Mouse (Mus musculus) cerebellum, postnatal 4 days (tissue): Measurements from ENCODE around the gene Prpf18.
"Not testable (repeated sequence)": the region's sequence is repeated elsewhere in the genome, so short reads cannot be mapped to it uniquely, and the experiment has no call there.

ENCODE experiments used
- DNase-seq, 2 experiments: peaks; one replicate each; pipeline ENCODE4 v3.0.0; 2022; ENCODE audit warnings: low spot score in 2 of 2, mixed read lengths in 1 of 2

The Prpf18 gene

GRCm38 (mm10) chr2:4651500-4652285 is at the start of gene Prpf18:
Gene Prpf18 (minus strand): TSS chr2:4652113.
- peak; percentile 72 to 86 for DNase-seq

DNA sequence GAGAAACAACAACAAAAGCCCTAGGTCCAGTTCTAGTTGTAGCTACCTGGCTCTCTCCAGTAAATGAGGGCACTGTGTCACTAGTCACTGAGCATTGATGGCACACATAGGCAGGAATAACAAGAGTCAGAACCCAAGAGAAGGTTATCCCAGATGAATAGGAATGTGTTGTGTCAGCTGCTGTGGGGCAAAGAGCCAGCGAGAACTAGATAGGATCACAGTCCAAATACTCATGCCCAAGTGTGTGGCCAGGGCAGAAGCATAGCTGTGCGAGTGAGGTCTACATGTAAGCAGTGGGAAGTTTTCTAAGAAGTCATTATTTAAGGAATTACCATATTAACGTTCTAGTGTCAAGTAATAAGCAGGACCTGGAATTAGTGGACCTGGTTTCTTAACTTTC is 28.0 kb upstream of the Prpf18 start:
- DNase-seq, result no peak

DNA sequence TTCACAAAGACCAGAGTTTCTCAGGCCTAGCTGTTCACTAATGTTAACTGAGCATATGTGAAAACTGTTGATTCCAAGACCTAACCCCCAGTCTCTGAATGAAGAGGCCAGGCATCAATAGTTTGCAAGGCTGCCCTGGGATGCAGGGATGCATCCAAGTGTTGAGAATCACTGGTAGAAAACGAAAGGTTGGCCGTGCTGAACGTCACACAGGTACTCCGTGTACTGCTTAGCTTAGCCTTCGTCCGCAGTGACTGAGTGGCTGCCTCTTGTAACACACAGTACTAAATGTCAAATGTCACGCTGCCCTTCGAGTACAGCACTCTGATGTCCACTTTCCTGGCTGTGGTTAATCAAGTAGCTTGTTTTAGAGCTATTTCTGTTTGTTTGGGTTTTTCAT is 19.7 kb upstream of the Prpf18 start:
- no peak for DNase-seq

DNA sequence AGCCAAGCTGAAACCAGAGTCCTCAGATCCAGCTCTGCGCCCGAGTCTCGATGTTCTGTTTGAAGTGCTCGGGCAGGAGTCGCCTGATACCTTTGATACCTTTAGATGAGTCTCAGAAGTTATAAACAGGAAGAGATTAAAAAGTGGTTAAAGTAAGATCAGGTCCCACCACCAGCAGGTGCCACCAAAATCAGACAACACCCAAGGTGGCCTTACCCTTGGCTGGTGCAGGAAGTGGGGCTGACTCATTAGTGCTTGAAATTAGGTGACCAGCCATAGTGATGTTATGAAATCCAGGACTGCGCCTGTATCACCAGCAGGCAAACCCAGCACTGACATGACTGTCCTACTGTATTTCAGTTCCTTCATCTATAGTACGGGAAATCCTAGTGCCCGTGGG is 17.8 kb upstream of the Prpf18 start:
- no peak for DNase-seq

DNA sequence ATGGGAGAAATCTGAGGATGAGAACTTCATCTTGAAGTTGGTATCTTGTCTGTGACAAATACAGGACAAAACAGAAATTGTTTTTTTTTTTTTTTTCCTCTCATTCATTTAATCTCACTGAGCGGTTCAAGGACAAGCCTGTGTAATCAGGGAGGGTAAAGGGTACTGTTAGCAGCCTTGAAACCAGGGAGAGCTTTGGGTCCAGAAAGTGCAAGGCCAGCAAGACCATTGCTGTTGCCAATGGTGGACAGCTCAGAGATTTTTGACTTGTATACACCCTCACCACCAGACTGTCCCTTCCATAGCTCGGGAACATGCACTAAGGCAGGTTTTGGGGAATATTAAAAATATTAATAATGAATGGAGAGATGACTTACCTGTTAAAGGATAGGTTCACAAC is 16.7 kb upstream of the Prpf18 start:
- no peak for DNase-seq

GRCm38 (mm10) chr2:4660677-4661076 is 8.8 kb upstream of the Prpf18 start:
- DNase-seq, result no peak

DNA sequence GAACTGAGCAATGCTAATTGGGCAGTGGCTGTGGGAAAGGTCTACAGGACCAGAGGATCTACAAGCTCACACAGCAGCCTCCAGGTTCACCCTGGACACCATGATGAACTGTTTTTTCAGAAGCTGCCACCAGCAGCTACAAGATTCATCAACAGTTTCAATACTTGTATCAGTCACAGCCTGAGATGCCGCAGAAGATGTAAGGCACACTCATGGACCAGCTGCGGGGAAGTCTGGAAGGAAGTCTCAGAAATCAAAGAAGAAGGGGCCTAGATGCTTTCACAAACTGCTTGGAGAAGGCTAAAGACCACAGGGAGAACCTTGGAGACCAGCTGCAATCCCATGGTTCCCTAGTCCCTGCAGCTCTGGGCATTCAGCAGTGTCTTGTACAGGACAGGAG is 2.3 kb downstream of the Prpf18 start:
- DNase-seq, result no peak

GRCm38 (mm10) chr2:4648094-4648493 is 3.8 kb downstream of the Prpf18 start:
- no peak for DNase-seq

- DNase-seq, result no peak
Measured at GRCm38 (mm10) chr2:4645066-4645465, 6.8 kb downstream of the Prpf18 start.

GRCm38 (mm10) chr2:4638189-4638588 is 13.7 kb downstream of the Prpf18 start:
- DNase-seq, result no peak

- DNase-seq, result no peak
Measured at GRCm38 (mm10) chr2:4636656-4637055, 15.3 kb downstream of the Prpf18 start.

- no peak for DNase-seq
Measured at GRCm38 (mm10) chr2:4635804-4636203, 16.1 kb downstream of the Prpf18 start.

DNA sequence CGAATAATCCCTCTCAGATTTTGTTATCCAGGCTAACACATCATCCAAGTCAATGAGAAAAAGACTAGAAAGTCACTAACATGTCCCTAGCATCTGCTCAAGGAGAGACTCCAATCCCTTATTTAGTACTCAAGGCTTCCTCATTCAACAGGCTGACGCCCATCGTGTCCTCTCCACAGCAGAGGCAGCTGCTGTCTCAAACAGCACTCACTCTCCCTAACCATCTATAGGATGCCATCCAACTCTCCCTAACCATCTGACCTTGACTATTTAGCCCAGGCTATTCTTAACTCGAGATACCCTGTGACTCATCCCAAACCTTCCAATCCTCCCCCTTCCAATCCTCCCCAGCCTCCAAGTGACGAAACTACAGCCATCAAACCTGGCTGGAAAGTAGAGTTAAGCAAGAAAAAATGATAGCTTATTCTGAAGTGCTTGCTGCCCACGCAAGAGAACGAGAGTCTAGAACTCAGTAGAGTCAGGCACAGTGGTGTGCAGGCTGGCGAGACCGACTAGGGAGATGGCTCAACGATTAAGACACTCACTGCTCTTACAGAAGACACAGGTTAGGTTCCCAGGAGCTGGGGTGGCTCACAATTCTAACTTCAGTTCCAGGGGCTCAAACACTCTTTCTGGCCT is 21.6 kb downstream of the Prpf18 start:
- no peak for DNase-seq

- no peak for DNase-seq
Measured at GRCm38 (mm10) chr2:4629470-4629869, 22.4 kb downstream of the Prpf18 start.

DNA sequence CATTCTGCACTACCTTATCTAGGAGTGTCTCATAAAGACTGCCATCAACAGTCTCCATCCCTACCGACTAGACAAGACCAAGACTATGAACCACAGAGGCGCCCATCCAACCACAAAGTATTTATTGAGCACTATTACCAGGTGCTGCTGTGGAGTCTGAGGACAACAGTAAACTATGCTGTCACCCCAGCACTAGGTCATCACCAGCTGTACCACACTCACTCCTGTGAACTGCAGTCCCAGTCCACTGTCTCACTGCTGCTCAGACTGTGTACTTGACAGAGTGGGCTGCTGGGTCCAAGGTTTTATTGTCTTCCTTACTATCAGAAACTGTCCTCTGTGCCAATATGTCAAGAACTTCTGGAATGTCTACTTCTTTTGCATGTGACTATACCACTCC is 23.0 kb downstream of the Prpf18 start:
- no peak for DNase-seq

DNA sequence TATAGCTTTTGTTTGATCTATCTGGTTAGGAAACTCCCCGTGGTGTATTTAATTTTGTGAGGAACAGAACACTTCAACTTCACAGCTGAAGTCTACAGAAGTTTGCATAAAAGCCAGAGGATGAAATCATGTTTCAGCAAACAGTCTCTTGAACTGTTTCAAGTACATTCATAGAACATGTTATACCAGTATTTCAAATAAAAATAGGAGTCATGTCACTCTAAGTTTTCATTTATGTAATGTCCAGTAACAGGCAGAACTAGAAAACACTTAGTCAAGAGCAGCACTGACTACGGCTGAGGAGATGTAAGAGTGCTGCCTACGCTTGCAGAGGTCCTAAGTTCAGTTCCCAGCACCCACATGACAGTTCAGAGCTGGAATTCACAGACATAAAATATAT is 25.0 kb downstream of the Prpf18 start:
- no peak for DNase-seq

DNA sequence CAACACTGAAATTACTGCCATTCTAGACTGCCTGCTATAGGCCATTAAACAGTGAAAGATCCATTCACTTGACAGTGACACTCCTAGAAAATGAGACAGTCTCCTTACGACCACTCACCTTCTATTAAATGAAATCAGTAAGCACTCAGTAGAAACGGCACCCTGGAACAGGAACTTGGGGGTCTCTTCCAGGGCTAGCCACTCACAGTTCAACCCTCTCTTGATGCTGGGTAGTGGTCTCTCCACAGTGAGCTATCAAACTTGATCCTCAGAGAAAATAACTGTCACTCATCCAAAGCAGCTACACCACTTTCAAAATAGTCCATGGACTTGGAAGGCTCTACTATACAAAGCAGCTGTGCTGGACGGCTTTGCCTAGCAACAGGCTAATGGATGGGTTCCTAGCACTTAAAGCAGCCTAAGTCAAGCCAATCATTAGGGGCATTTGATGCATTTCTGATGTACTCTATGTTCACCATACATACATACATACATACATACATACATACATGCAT is 30.4 kb downstream of the Prpf18 start:
- no peak for DNase-seq

DNA sequence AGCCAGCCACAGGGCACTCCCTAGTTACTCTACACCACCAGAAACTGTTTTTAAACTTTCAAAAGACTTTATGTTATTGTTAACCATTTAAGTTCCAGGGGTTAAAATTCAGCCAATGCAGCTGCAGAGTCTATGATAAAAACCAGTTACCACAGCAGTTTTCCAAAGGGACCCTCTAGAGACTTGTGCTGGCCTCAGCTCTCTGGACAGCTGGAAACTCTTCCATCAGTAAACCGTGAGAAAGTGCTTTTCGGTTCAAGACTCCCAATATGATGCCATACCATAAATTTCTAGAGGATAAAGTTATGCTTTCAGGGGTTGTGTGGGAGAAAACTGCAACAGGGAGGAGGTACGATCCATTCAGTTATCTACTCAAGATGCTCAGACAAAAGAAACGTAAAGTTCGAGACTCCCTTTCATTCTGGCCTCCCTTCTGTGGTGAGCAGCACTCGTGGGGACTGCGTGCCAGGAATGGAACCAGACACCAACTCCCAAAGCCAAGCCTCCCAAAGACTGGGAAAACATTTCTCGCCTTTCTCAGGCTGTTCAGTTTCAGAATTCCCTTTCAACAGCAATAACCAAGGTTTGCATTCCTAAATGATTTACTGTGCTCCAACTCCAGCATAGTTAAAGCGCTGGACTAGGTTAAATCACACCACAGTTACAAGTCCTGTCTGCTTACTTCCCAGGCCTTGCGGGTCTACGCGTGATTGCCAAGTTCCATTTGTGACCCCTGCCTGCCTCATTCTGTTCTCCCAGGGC is 31.1 kb downstream of the Prpf18 start:
- no peak for DNase-seq

GRCm38 (mm10) chr2:4619893-4620593 is 31.9 kb downstream of the Prpf18 start:
- no peak for DNase-seq

- DNase-seq, result not testable (repeated sequence)
Measured at GRCm38 (mm10) chr2:4619126-4619525, 32.8 kb downstream of the Prpf18 start.

- DNase-seq, result no peak
Measured at GRCm38 (mm10) chr2:4616995-4617394, 34.9 kb downstream of the Prpf18 start.

- no peak for DNase-seq
Measured at GRCm38 (mm10) chr2:4615014-4615546, 36.8 kb downstream of the Prpf18 start.
